Mouse (Mus musculus): Measurements from ENCODE around the gene Sell. TPM values are rescaled to one million over a fixed set of nuclear protein-coding genes. Genes with fewer than 3 reads are reported as not detected.
"Not testable (repeated sequence)": the region's sequence is repeated elsewhere in the genome, so short reads cannot be mapped to it uniquely, and the experiment has no call there.

The Sell gene
- polyA plus RNA-seq (2012; rRNA removed) = 66.6 and 68.0 TPM in 2 replicates

GRCm38 (mm10) chr1:164061925-164062324 lies at the start of gene Sell:
Gene Sell (plus strand): TSS chr1:164061982.
- Histone ChIP-seq H3K4me1 (replicated peaks; ENCODE audit: control insufficient read depth, insufficient read depth, low read length) (peaks cover 7% of the 10 kb centered on the region), H3K4me3 (ENCODE audit: control insufficient read depth, insufficient read depth, low read length) (no peak within 1 kb of the TSS), H3K36me3 (ENCODE audit: control insufficient read depth, insufficient read depth, low read length) (peaks cover 14% of the 10 kb centered on the region), H3K27me3 (ENCODE audit: control insufficient read depth, insufficient read depth, low read length) (no peaks in the 10 kb centered on the region), H3K27ac (ENCODE audit: control insufficient read depth, insufficient read depth, low read length) (peak within 1 kb of the TSS; percentile 73)
- 2% methylated on average over 4 of the region's 4 CpGs for WGBS
- TF ChIP-seq POLR2A (IDR thresholded peaks at IDR 0.05; ENCODE audit: control insufficient read depth, extremely low read depth, insufficient read depth, low read length, poor library complexity) (no peak; the same call in 1 of the 2 replicates), CTCF (IDR thresholded peaks at IDR 0.05; ENCODE audit: borderline replicate concordance, control insufficient read depth, extremely low read depth, insufficient read depth, low read length, poor library complexity) (no peak)
- peak; percentile 80 for DNase-seq

GRCm38 (mm10) chr1:164014616-164015015 lies 47.2 kb upstream of the Sell start:
- Histone ChIP-seq H3K27me3 (ENCODE audit: control insufficient read depth, insufficient read depth, low read length) (no peaks in the 10 kb centered on the region), H3K4me1 (replicated peaks; ENCODE audit: control insufficient read depth, insufficient read depth, low read length) (peaks cover 2% of the 10 kb centered on the region; the same call in 1 of the 2 replicates), H3K27ac (ENCODE audit: control insufficient read depth, insufficient read depth, low read length) (no peak overlapping the region), H3K4me3 (ENCODE audit: control insufficient read depth, insufficient read depth, low read length) (no peak overlapping the region), H3K36me3 (ENCODE audit: control insufficient read depth, insufficient read depth, low read length) (no peaks in the 10 kb centered on the region)
- no peak for DNase-seq
- 42% methylated on average over 1 of the region's 1 CpGs for WGBS
- TF ChIP-seq POLR2A (IDR thresholded peaks at IDR 0.05; ENCODE audit: control insufficient read depth, extremely low read depth, insufficient read depth, low read length, poor library complexity) = no peak
- no peak for TF ChIP-seq CTCF (IDR thresholded peaks at IDR 0.05; ENCODE audit: borderline replicate concordance, control insufficient read depth, extremely low read depth, insufficient read depth, low read length, poor library complexity)

GRCm38 (mm10) chr1:164018221-164018896 lies 43.4 kb upstream of the Sell start:
- no peak overlapping the region for H3K4me3 ChIP-seq (ENCODE audit: control insufficient read depth, insufficient read depth, low read length)
- H3K4me1 ChIP-seq (replicated peaks; ENCODE audit: control insufficient read depth, insufficient read depth, low read length) = peaks cover 2% of the 10 kb centered on the region; the same call in 1 of the 2 replicates
- no peaks in the 10 kb centered on the region for H3K36me3 ChIP-seq (ENCODE audit: control insufficient read depth, insufficient read depth, low read length)
- 93% methylated on average over 16 of the region's 16 CpGs for WGBS
- no peaks in the 10 kb centered on the region for H3K27me3 ChIP-seq (ENCODE audit: control insufficient read depth, insufficient read depth, low read length)
- no peak overlapping the region for H3K27ac ChIP-seq (ENCODE audit: control insufficient read depth, insufficient read depth, low read length)
- no peak for DNase-seq
- TF ChIP-seq POLR2A (IDR thresholded peaks at IDR 0.05; ENCODE audit: control insufficient read depth, extremely low read depth, insufficient read depth, low read length, poor library complexity) (no peak), CTCF (IDR thresholded peaks at IDR 0.05; ENCODE audit: borderline replicate concordance, control insufficient read depth, extremely low read depth, insufficient read depth, low read length, poor library complexity) (no peak)

- Histone ChIP-seq H3K4me3 (ENCODE audit: control insufficient read depth, insufficient read depth, low read length) (no peak overlapping the region), H3K27ac (ENCODE audit: control insufficient read depth, insufficient read depth, low read length) (no peak overlapping the region), H3K27me3 (ENCODE audit: control insufficient read depth, insufficient read depth, low read length) (no peaks in the 10 kb centered on the region), H3K4me1 (replicated peaks; ENCODE audit: control insufficient read depth, insufficient read depth, low read length) (no peaks in the 10 kb centered on the region), H3K36me3 (ENCODE audit: control insufficient read depth, insufficient read depth, low read length) (no peaks in the 10 kb centered on the region)
- DNase-seq = no peak
- 95% methylated on average over 6 of the region's 6 CpGs for whole genome bisulfite sequencing
- TF ChIP-seq CTCF (IDR thresholded peaks at IDR 0.05; ENCODE audit: borderline replicate concordance, control insufficient read depth, extremely low read depth, insufficient read depth, low read length, poor library complexity) = no peak
- no peak for TF ChIP-seq POLR2A (IDR thresholded peaks at IDR 0.05; ENCODE audit: control insufficient read depth, extremely low read depth, insufficient read depth, low read length, poor library complexity)
These were observed 42.0 kb upstream of the Sell start for GRCm38 (mm10) chr1:164019789-164020188.

- H3K4me1 ChIP-seq (replicated peaks; ENCODE audit: control insufficient read depth, insufficient read depth, low read length); H3K4me3 ChIP-seq (ENCODE audit: control insufficient read depth, insufficient read depth, low read length); DNase-seq; H3K36me3 ChIP-seq (ENCODE audit: control insufficient read depth, insufficient read depth, low read length); H3K27me3 ChIP-seq (ENCODE audit: control insufficient read depth, insufficient read depth, low read length); H3K27ac ChIP-seq (ENCODE audit: control insufficient read depth, insufficient read depth, low read length): not testable (repeated sequence)
- WGBS = 99% methylated on average over 3 of the region's 3 CpGs
These were observed 41.0 kb upstream of the Sell start for GRCm38 (mm10) chr1:164020746-164021145.

GRCm38 (mm10) chr1:164022106-164022505 lies 39.7 kb upstream of the Sell start:
- not testable (repeated sequence) for H3K4me3 ChIP-seq (ENCODE audit: control insufficient read depth, insufficient read depth, low read length); H3K27ac ChIP-seq (ENCODE audit: control insufficient read depth, insufficient read depth, low read length); H3K4me1 ChIP-seq (replicated peaks; ENCODE audit: control insufficient read depth, insufficient read depth, low read length); H3K27me3 ChIP-seq (ENCODE audit: control insufficient read depth, insufficient read depth, low read length); DNase-seq; H3K36me3 ChIP-seq (ENCODE audit: control insufficient read depth, insufficient read depth, low read length)
- 86% methylated on average over 5 of the region's 5 CpGs for WGBS

- TF ChIP-seq CTCF (IDR thresholded peaks at IDR 0.05; ENCODE audit: borderline replicate concordance, control insufficient read depth, extremely low read depth, insufficient read depth, low read length, poor library complexity) (no peak), POLR2A (IDR thresholded peaks at IDR 0.05; ENCODE audit: control insufficient read depth, extremely low read depth, insufficient read depth, low read length, poor library complexity) (no peak)
- DNase-seq = no peak
- H3K4me1 ChIP-seq (replicated peaks; ENCODE audit: control insufficient read depth, insufficient read depth, low read length) = no peaks in the 10 kb centered on the region
- H3K36me3 ChIP-seq (ENCODE audit: control insufficient read depth, insufficient read depth, low read length) = no peaks in the 10 kb centered on the region
- H3K4me3 ChIP-seq (ENCODE audit: control insufficient read depth, insufficient read depth, low read length) = no peak overlapping the region
- H3K27ac ChIP-seq (ENCODE audit: control insufficient read depth, insufficient read depth, low read length) = no peak overlapping the region
- H3K27me3 ChIP-seq (ENCODE audit: control insufficient read depth, insufficient read depth, low read length) = no peaks in the 10 kb centered on the region
- WGBS = 95% methylated on average over 4 of the region's 4 CpGs
These were observed 36.1 kb upstream of the Sell start for GRCm38 (mm10) chr1:164025685-164026084.
